Mouse (Mus musculus): Measurements from ENCODE around the gene Arl5a. TPM values are rescaled to one million over a fixed set of nuclear protein-coding genes. Genes with fewer than 3 reads are reported as not detected.
A peak's percentile ranks its signal among the peaks of the same experiment; 100 is the strongest.

The Arl5a gene
- total RNA-seq, 2 experiments from 2014 or later: 36.5 to 39.7 TPM

DNA sequence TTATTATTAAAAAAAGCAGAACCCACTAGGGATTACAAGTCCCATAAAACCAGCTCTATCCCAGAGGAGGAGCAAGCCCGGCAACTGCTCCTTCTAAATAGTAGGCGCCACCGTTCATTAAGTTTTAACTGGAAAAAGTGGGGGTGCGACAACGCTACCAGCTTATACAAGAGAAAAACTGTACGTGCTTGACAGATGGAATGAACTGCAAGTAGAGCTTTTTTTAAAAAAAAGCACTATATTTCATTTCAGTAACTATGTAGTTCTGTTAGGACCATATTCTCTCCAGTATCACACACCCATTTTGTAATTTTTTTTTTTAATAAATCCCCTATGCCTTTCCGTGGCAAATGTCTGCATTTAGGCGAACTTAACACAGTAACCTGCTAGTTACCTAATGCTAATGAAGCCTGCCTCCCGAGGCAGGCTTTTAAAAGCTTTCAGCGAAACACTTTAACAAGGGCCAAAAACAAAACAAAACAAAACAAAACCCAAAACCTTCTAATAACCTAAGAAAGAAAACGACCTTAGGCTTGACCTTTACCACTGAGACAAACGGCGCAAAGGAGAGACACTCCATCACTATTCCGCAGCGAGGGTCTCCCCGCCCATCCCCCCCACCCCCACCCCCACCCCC lies 972 bp downstream of the Arl5a start:
- no peak for DNase-seq

GRCm38 (mm10) chr2:52422871-52423610 lies 1.7 kb downstream of the Arl5a start:
- DNase-seq: no peak

DNA sequence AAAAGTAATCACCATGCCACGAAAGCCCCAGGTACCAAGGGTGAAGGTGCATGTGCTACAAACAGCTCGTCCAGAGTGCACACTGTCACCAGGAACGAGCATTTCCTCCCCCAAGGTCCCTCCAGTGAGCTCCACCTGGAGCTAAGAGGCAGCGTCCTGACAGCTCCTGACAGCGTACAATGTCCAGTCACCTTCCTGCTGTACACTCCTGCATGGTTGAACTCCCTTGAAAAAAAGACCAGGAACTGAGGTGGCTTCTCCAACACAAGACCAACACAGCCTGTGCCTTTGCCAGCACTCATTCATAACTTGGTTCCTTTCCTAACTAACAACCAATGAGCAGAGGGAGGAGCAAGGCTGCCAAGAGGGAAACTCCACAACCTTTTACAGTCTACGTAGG lies 3.5 kb downstream of the Arl5a start:
- no peak for DNase-seq

- no peak for DNase-seq
Observed at GRCm38 (mm10) chr2:52420001-52420710, 4.5 kb downstream of the Arl5a start.

DNA sequence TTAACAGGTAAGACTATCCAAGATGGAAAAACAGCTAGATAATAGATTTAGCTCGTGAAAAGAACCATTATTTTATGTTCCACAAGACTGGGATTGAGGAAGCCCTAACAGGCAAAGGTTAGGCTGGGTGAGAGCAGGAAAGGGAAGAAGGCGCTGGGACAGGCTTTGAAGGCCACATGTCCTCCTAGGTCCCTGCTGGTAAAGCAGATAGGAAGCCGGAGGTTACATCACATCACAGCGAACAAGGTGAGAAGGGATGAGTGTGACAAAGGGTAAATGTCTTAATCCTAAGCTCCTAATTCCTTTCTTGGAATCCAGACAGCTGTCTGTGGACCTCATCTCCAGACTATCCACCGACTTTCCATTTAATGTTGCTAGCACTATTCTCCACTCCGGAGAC lies 5.4 kb downstream of the Arl5a start:
- no peak for DNase-seq

DNA sequence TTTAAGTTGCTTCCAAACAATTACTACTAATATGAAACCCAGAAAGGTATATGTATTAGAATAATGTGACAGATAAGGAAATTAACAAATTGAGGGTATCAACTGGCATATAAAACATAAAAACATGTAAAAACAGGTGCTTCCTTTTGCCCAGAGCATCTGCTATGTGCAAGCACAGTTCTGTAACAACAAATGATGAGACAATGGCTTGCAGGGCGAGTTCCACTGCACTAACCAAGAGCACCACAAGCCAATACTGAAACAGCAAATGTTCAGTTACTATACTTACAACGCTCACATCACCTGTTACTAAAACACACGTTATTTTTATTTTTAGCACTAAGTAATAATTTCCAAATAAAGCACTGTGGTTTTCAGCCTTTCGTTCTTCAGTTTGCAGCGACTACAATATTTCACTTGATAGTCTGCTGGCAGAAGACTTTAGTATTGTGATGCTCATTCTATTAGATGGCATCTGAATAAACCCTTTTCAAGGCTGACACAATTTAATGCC lies 12.1 kb downstream of the Arl5a start:
- DNase-seq: no peak

DNA sequence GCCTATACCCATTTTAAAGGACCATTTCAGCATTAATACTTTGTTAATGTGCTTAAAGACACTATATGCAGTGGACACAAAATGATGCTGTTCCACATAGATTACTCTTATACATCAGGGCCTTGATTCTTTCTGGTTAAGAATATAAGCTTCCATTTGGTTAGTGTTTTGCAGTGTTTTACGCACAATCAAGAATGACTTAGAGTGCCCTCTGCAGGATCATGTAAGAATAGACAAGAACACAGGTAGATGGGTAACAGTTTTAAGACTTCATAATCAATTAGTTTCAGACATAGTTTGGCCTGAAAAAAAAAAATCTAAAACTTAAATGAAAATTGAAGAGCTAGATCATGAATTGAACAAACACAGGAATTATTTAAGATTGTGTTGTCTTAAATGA lies 18.2 kb downstream of the Arl5a start:
- DNase-seq: no peak

DNA sequence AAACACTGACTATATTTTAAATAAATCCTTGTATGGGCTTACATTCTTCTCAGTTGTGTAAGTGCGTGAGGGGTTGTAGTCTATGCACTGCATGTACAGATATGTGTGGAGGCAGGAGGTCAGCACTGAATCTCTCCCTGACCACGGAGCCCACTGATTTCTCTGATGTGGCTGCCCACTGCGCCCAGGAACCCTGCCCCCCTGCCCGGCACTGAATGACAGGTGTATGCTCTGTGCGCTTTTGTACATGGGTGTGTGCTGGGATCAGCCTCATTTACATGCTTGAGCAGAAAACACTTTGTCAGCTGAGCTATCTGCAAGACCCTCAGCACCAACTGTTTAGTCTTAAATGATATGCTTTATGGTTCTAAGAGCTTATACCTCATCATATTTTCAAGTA lies 19.5 kb downstream of the Arl5a start:
- no peak for DNase-seq

- DNase-seq: no peak
Observed at GRCm38 (mm10) chr2:52394529-52394928, 30.2 kb downstream of the Arl5a start.

DNA sequence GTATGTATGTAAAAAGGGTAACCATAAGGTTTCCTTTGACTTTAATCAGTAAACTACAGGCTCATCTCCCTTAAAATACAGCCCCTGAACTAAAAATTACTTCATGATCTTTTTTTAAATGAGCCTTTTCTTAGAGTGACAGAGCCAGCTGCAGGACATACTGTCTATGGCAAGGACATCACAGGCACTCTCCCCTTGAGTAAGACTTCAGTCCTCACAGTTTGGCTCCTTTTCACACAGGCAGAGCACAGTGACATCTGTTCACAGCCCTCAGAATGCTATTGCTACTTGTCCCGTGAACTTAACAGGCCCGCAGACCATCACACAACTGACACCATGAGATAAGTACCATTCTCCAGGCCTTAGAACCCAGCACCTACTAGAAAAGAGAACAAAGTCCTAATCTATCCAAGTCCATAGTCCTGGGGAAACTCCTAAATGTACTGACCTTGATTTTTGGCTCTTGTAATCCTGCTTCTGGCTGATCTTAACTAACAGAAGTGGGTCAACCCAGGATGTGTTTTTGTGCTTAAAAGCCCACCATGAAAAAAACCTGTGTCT lies 34.2 kb downstream of the Arl5a start:
- DNase-seq: peak; percentile 11

- DNase-seq: no peak
Observed at GRCm38 (mm10) chr2:52389975-52390374, 34.7 kb downstream of the Arl5a start.

DNA sequence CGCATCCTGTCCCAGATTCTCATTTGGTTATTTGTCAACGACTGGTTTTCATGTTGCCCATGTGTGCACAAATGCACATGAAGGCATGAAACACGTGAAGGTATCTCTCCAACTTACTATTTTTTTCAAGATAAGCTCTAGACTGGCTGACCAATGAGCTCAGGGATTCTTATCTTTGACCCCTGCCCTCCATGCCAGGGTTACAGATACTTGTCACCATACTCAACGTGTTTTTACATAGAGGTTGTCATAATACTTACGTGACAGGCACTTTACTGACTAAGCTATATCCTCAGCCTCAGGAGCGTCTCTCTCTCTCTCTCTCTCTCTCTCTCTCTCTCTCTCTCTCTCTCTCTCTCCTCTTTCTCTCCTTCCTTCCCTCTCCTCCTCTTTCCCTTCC lies 38.2 kb downstream of the Arl5a start:
- DNase-seq: no peak

- no peak for DNase-seq
Observed at GRCm38 (mm10) chr2:52386037-52386436, 38.7 kb downstream of the Arl5a start.

- no peak for DNase-seq
Observed at GRCm38 (mm10) chr2:52378848-52379261, 45.8 kb downstream of the Arl5a start.

- no peak for DNase-seq
Observed at GRCm38 (mm10) chr2:52378448-52378804, 46.3 kb downstream of the Arl5a start, which contains the start of gene Neb. TSS of gene Neb (minus strand) at chr2:52378474.

GRCm38 (mm10) chr2:52377706-52378447 lies 46.8 kb downstream of the Arl5a start:
- no peak for DNase-seq

DNA sequence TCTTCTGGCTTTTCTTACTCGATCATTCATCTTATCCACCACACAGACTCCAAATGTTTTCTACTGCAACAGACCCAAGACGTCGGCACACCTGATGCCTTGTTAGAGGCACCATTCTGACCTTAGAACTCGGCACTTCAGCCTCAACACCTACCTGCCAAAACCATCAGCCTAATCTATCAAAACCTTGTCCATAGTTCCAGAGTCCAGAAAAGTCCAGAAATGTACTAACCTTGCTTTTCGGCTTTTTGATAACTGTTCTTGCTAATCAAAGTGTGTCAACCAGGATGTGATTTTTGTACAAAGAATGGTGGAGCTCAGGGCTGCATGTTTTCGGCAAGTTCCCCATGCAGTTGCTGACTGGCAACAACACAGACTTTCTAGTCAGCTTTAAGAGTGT lies 50.0 kb downstream of the Arl5a start:
- DNase-seq: no peak

DNA sequence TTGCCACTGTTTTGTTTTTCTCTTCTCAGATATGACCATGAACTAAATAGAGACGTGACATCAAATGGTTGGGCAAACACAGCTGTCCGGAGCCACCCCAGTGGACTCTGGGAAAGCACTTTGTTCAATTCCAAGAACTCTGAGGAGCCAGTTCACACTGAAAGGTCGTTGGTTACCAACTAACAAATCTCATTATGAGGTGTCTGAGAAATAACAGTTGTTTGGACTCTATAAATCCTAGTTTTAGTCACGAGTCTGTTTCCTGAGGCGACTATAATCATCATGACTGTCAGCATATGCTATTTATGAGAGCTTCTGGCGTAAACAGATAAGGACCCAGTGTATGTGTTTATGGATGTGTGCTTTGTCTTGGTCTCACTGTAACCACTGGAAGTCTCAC lies 52.2 kb downstream of the Arl5a start:
- no peak for DNase-seq

GRCm38 (mm10) chr2:52372080-52372479 lies 52.6 kb downstream of the Arl5a start:
- no peak for DNase-seq

GRCm38 (mm10) chr2:52371066-52371465 lies 53.6 kb downstream of the Arl5a start:
- DNase-seq: peak; percentile 48

DNA sequence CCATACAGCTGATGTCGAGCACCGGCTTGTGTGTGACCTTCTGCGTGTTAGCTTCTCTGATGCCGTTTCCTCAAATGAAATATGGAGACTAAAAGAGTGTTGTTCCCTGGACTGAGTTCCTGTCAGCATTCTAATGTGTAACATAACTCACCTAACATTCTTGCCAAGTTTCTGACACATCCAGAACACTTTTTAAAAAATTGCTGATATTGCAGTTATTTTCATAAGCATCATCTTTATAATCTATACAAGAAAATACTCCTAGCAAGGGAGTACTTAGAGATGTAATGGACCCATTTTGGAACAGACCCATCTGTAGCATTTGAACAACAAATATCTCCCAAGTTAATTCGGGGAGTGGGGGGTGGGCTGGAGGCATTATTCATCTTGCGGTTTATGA lies 55.1 kb downstream of the Arl5a start:
- no peak for DNase-seq

GRCm38 (mm10) chr2:52367665-52368064 lies 57.0 kb downstream of the Arl5a start:
- DNase-seq: no peak
